Mouse (Mus musculus): ENCODE data around the gene Bag6. TPM values are rescaled to one million over a fixed set of nuclear protein-coding genes. Genes with fewer than 3 reads are reported as not detected.

The Bag6 gene
- polyA plus RNA-seq, 1 experiment from 2014 or later = 77.6 TPM

GRCm38 (mm10) chr17:35135591-35136320 is 778 bp downstream of the Bag6 start:
- under 1% methylated on average over 43 of the region's 43 CpGs for WGBS
- H3K36me3 ChIP-seq = peaks cover 35% of the 10 kb centered on the region
- peaks cover 26% of the 10 kb centered on the region for H3K4me1 ChIP-seq (replicated peaks)
- no peaks in the 10 kb centered on the region for H3K9me3 ChIP-seq
- H3K4me3 ChIP-seq = peak overlapping the region; percentile 88
- H3K27me3 ChIP-seq (ENCODE audit: insufficient read depth, poor library complexity, severe bottlenecking) = no peaks in the 10 kb centered on the region
- H3K27ac ChIP-seq = peak overlapping the region; percentile 99
- DNase-seq (ENCODE audit: low spot score) = no peak

- Histone ChIP-seq H3K4me3 (no peak overlapping the region; the same call in 1 of the 2 replicates), H3K27ac (no peak overlapping the region), H3K4me1 (replicated peaks) (peaks cover 26% of the 10 kb centered on the region), H3K9me3 (peaks cover 7% of the 10 kb centered on the region; the same call in 1 of the 2 replicates), H3K27me3 (ENCODE audit: insufficient read depth, poor library complexity, severe bottlenecking) (no peaks in the 10 kb centered on the region), H3K36me3 (peaks cover 70% of the 10 kb centered on the region)
- 96% methylated on average over 3 of the region's 3 CpGs for WGBS
- DNase-seq (ENCODE audit: low spot score) = no peak
Observed at GRCm38 (mm10) chr17:35139269-35139668, 4.3 kb downstream of the Bag6 start.

- peaks cover 83% of the 10 kb centered on the region for H3K36me3 ChIP-seq
- H3K4me1 ChIP-seq (replicated peaks) = peaks cover 26% of the 10 kb centered on the region
- no peak overlapping the region for H3K27ac ChIP-seq
- DNase-seq (ENCODE audit: low spot score) = no peak
- H3K9me3 ChIP-seq = peaks cover 7% of the 10 kb centered on the region; the same call in 1 of the 2 replicates
- no peaks in the 10 kb centered on the region for H3K27me3 ChIP-seq (ENCODE audit: insufficient read depth, poor library complexity, severe bottlenecking)
- 82% methylated on average over 16 of the region's 16 CpGs for WGBS
- peak overlapping the region; percentile 23; the same call in 1 of the 2 replicates for H3K4me3 ChIP-seq
Observed at GRCm38 (mm10) chr17:35140490-35140996, 5.6 kb downstream of the Bag6 start.

GRCm38 (mm10) chr17:35141971-35142370 is 7.0 kb downstream of the Bag6 start:
- WGBS = 89% methylated on average over 6 of the region's 6 CpGs
- no peak overlapping the region for H3K27ac ChIP-seq
- H3K36me3 ChIP-seq = peaks cover 97% of the 10 kb centered on the region
- H3K4me1 ChIP-seq (replicated peaks) = peaks cover 16% of the 10 kb centered on the region
- no peak for DNase-seq (ENCODE audit: low spot score)
- H3K9me3 ChIP-seq = peaks cover 7% of the 10 kb centered on the region; the same call in 1 of the 2 replicates
- H3K4me3 ChIP-seq = no peak overlapping the region
- no peaks in the 10 kb centered on the region for H3K27me3 ChIP-seq (ENCODE audit: insufficient read depth, poor library complexity, severe bottlenecking)

GRCm38 (mm10) chr17:35146139-35146538 is 11.2 kb downstream of the Bag6 start:
- DNase-seq (ENCODE audit: low spot score) = no peak
- H3K4me3 ChIP-seq = no peak overlapping the region
- H3K9me3 ChIP-seq = peaks cover 7% of the 10 kb centered on the region; the same call in 1 of the 2 replicates
- H3K4me1 ChIP-seq (replicated peaks) = no peaks in the 10 kb centered on the region
- H3K27me3 ChIP-seq (ENCODE audit: insufficient read depth, poor library complexity, severe bottlenecking) = no peaks in the 10 kb centered on the region
- H3K36me3 ChIP-seq = peaks cover 99% of the 10 kb centered on the region
- WGBS = 92% methylated on average over 5 of the region's 5 CpGs
- H3K27ac ChIP-seq = no peak overlapping the region

- DNase-seq (ENCODE audit: low spot score) = no peak
- Histone ChIP-seq H3K27me3 (ENCODE audit: insufficient read depth, poor library complexity, severe bottlenecking) (no peaks in the 10 kb centered on the region), H3K4me1 (replicated peaks) (no peaks in the 10 kb centered on the region), H3K9me3 (peaks cover 7% of the 10 kb centered on the region; the same call in 1 of the 2 replicates), H3K36me3 (peaks cover 99% of the 10 kb centered on the region), H3K27ac (no peak overlapping the region), H3K4me3 (no peak overlapping the region)
- WGBS = 61% methylated on average over 3 of the region's 3 CpGs
Observed at GRCm38 (mm10) chr17:35147348-35147747, 12.4 kb downstream of the Bag6 start.

- H3K36me3 ChIP-seq = peaks cover 99% of the 10 kb centered on the region
- peaks cover 6% of the 10 kb centered on the region; the same call in 1 of the 2 replicates for H3K9me3 ChIP-seq
- no peak overlapping the region for H3K4me3 ChIP-seq
- no peaks in the 10 kb centered on the region for H3K4me1 ChIP-seq (replicated peaks)
- no peak overlapping the region for H3K27ac ChIP-seq
- no peak for DNase-seq (ENCODE audit: low spot score)
- no peaks in the 10 kb centered on the region for H3K27me3 ChIP-seq (ENCODE audit: insufficient read depth, poor library complexity, severe bottlenecking)
- WGBS = 72% methylated on average over 5 of the region's 5 CpGs
Observed at GRCm38 (mm10) chr17:35147922-35148639, 13.1 kb downstream of the Bag6 start.

- Histone ChIP-seq H3K4me1 (replicated peaks) (no peaks in the 10 kb centered on the region), H3K4me3 (no peak overlapping the region), H3K9me3 (no peaks in the 10 kb centered on the region), H3K36me3 (peaks cover 99% of the 10 kb centered on the region), H3K27me3 (ENCODE audit: insufficient read depth, poor library complexity, severe bottlenecking) (no peaks in the 10 kb centered on the region), H3K27ac (no peak overlapping the region)
- WGBS = 96% methylated on average over 4 of the region's 4 CpGs
- no peak for DNase-seq (ENCODE audit: low spot score)
Observed at GRCm38 (mm10) chr17:35152121-35152520, 17.1 kb downstream of the Bag6 start.

GRCm38 (mm10) chr17:35153077-35153476 is 18.1 kb downstream of the Bag6 start:
- Histone ChIP-seq H3K27ac (no peak overlapping the region), H3K36me3 (peaks cover 99% of the 10 kb centered on the region), H3K4me3 (no peak overlapping the region), H3K9me3 (no peaks in the 10 kb centered on the region), H3K4me1 (replicated peaks) (no peaks in the 10 kb centered on the region), H3K27me3 (ENCODE audit: insufficient read depth, poor library complexity, severe bottlenecking) (no peaks in the 10 kb centered on the region)
- WGBS = 93% methylated on average over 9 of the region's 9 CpGs
- DNase-seq (ENCODE audit: low spot score) = no peak

GRCm38 (mm10) chr17:35153931-35154330 is 19.0 kb downstream of the Bag6 start:
- 85% methylated on average over 4 of the region's 4 CpGs for WGBS
- H3K27me3 ChIP-seq (ENCODE audit: insufficient read depth, poor library complexity, severe bottlenecking) = no peaks in the 10 kb centered on the region
- H3K27ac ChIP-seq = no peak overlapping the region
- H3K36me3 ChIP-seq = peaks cover 99% of the 10 kb centered on the region
- H3K9me3 ChIP-seq = no peaks in the 10 kb centered on the region
- no peaks in the 10 kb centered on the region for H3K4me1 ChIP-seq (replicated peaks)
- H3K4me3 ChIP-seq = no peak overlapping the region
- no peak for DNase-seq (ENCODE audit: low spot score)

GRCm38 (mm10) chr17:35154616-35155015 is 19.6 kb downstream of the Bag6 start:
- Histone ChIP-seq H3K36me3 (peaks cover 99% of the 10 kb centered on the region), H3K4me3 (no peak overlapping the region), H3K4me1 (replicated peaks) (no peaks in the 10 kb centered on the region), H3K9me3 (no peaks in the 10 kb centered on the region), H3K27me3 (ENCODE audit: insufficient read depth, poor library complexity, severe bottlenecking) (no peaks in the 10 kb centered on the region), H3K27ac (no peak overlapping the region)
- 84% methylated on average over 7 of the region's 7 CpGs for WGBS
- DNase-seq (ENCODE audit: low spot score) = no peak

GRCm38 (mm10) chr17:35155451-35155850 is 20.5 kb downstream of the Bag6 start:
- H3K4me1 ChIP-seq (replicated peaks) = no peaks in the 10 kb centered on the region
- no peaks in the 10 kb centered on the region for H3K9me3 ChIP-seq
- no peak for DNase-seq (ENCODE audit: low spot score)
- H3K27ac ChIP-seq = no peak overlapping the region
- 92% methylated on average over 12 of the region's 12 CpGs for WGBS
- no peak overlapping the region for H3K4me3 ChIP-seq
- H3K27me3 ChIP-seq (ENCODE audit: insufficient read depth, poor library complexity, severe bottlenecking) = no peaks in the 10 kb centered on the region
- peaks cover 99% of the 10 kb centered on the region for H3K36me3 ChIP-seq
